Mouse (Mus musculus): ENCODE results near the gene Col16a1.

The Col16a1 gene

DNA sequence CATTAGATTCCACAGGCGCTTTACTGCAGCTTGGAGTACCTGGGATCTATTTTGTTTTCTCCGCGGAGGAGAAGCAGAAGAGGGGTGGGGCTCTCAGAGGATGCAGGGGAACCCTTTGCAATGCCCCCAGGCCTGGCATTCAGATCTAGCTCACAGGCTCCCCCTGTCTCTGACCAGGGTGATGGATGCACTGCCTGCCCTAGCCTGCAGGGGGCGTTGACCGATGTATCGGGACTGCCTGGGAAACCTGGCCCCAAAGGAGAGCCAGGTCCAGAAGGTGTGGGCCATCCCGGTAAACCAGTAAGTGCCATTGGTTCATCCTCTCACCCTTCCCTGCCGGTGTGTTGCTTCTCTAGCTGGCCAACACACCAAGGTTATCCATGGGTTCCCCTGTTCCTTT, 19.2 kb downstream of the Col16a1 start:
- POLR2A ChIA-PET: interaction anchor here in 2 of 4 experiments (0.6 to 1.2 kb wide), 4 partner anchors 12 to 500 kb away, joined by 3 to 4 read pairs (median 4); partner anchors contain the start of gene Pef1 (in 1 of the 2)
- CTCF ChIA-PET: interaction anchor here (0.6 to 3.8 kb wide), 64 partner anchors 8 to 487 kb away, joined by 3 to 30 read pairs (median 4); partner anchors contain the start of genes Col16a1 (in 2 of the 4), Pef1 (in 2 of the 4), Tinagl1 (in 2 of the 4) and Adgrb2 (in 1 of the 4)

DNA sequence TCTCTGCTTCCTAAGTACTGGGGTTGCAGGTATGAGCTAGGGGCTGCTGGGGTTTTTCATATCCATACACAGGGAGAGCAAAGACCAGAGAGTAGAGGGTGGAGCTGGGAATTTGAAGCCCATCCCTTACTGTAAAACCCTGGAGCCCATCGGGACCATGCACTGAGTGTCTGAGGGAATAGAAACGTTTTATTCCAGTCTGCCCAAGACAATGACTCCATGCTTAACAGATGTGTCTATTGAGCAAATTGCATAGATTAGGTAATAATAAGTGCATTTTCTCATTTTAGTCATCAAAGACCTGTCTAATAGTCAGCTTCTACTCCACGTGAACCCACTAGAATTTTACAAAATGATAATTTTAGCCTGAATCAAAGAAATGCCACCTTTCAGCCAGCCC, 22.9 kb downstream of the Col16a1 start:
- ChIA-PET CTCF (interaction anchor here in 3 of 4 experiments (0.5 to 1.3 kb wide), 6 partner anchors 17 to 476 kb away, joined by 3 to 4 read pairs (median 3); no protein-coding TSS in a partner anchor), POLR2A (interaction anchor here in 1 of 4 experiments (0.6 kb wide), 1 partner anchor 926 kb away, joined by 3 read pairs; no protein-coding TSS in a partner anchor)

DNA sequence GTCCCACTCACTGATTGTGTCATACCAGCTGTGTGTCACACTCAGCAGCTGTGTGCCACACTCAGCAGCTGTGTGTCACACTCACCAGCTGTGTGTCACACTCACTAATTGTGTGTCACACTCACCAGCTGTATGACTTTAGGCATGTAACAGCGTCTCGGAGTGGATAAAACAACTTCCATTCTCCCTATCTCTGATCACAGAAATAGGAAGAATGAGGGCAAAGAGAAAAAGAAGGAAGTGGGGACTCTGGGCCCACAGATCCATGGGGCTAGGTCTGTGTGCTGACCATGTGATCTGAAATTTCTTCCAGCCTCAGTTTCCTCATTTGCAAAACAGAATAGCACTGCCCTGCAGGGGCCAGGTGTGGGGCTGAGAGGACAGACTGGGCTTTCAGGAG, 24.1 kb downstream of the Col16a1 start:
- CTCF ChIA-PET: interaction anchor here in 1 of 4 experiments (0.7 kb wide), 1 partner anchor 36 kb away, joined by 3 read pairs; no protein-coding TSS in a partner anchor
- POLR2A ChIA-PET: no interaction called here

DNA sequence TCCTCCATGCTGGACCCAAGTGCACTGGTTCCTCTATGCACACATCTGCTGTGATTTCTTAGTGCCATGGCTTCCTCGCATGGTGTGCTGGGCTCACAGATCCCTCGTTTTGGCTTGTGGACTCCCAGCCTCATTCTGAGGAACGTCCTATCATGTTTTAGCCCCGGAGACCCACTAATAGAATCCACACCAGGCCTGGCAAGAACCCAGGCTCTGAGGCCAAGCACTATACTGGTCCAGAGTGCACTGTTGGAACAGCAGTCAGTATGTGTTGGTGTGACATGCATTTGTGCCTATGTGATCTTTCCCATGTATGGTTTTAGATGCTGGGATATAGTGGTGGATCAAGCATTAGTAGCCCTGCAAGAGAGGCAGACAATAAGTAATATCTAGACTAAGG, 25.7 kb downstream of the Col16a1 start:
- CTCF ChIA-PET: interaction anchor here in 1 of 4 experiments (1.7 kb wide), 1 partner anchor 14 kb away, joined by 5 read pairs; no protein-coding TSS in a partner anchor
- POLR2A ChIA-PET: no interaction called here

DNA sequence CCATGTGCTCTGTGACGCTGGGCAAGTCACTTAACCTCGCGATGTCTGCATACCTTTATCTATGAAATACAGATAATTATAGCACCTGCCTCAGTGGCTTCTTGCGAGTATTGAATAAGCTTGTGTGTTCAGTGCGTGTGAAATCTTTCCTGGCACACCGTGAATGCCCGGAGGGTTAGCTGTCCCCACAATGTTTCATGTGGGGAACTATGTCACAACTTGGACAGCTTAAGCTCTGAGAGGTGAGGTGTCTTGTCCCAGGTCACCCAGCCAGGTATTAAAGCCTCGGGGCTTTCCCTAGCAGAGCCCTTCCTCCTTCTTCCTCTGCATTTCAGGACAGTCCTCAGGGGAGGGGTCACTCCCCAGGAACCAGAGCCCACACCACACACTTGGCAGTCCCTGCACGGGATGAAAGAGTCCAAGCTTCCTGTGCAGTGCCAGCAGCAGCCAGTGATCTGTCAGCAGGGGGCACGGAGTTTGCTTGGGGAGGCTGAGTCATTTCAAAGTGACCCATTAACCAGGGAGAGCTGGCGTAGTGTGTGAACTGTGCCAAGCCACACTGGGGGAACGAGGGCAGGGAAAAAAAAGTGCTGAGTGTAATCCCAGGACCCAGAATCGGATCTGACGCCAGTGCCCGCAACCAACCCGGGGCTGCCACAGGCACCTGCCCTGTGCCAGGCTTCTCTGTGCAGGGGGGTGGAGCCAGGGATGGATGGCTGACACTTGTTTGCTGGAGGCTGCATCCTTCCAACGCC, 27.3 kb downstream of the Col16a1 start:
- ChIA-PET CTCF (interaction anchor here in 1 of 4 experiments (0.8 to 1.7 kb wide), 2 partner anchors 8 to 12 kb away, joined by 3 to 5 read pairs; no protein-coding TSS in a partner anchor), POLR2A (no interaction called here)

DNA sequence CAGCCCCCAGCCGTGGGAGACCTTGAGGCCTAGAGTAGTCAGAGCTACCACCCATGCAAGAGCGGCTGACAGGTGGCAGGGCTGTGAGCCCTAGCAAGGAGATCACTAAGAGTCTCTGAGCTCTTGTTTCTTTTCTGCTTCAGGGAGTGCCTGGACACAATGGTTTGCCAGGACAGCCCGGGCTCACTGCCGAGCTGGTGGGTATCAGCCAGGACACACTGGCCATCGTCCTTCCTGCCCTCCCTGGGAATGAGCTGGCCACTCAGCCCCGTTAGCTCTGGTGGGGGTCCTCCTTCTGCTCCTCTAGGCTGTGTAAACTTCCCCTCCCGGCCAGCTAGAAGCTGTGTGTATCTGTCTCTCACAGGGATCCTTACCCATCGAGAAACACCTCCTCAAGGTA, 29.2 kb downstream of the Col16a1 start:
- ChIA-PET CTCF (interaction anchor here (0.5 to 3.1 kb wide), 11 partner anchors 9 to 293 kb away, joined by 3 to 20 read pairs (median 4); no protein-coding TSS in a partner anchor), POLR2A (interaction anchor here (0.5 to 1.1 kb wide), 6 partner anchors 26 to 560 kb away, joined by 3 to 4 read pairs (median 4); partner anchors contain the start of gene Pef1 (in 1 of the 4))

DNA sequence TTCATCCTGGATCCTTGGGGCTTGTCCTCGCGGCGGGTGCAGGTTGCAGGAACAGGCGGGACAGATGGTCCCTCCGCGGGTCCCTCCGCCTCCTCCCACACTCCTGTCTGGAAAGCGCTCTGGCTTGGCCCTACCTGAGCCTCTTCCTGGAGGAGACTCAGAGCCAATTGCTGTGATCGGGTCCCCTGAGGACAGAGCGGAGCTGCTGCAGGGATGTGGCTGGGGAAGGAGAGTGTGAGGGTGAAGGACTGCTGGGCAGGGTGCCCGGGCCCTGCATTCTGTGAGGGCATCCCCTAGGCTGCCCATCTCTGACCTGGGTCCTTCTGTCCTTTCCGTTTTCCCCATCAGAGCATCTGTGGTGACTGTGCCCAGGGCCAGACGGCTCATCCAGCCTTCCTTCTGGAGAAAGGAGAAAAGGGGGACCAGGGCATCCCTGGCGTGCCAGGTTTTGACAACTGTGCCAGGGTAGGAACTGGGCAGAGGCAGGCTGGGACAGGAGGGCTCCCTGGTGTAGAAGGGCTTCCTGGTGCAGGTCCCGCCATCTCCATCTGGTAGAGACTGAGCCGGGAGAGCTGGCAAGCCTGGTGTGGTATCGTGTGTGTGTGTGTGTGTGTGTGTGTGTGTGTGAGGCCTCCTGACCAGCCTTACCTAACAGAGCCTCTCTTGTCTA, 31.3 kb downstream of the Col16a1 start:
- CTCF ChIA-PET: interaction anchor here in 3 of 4 experiments (0.6 to 3.1 kb wide), 7 partner anchors 9 to 283 kb away, joined by 3 to 15 read pairs (median 4); no protein-coding TSS in a partner anchor
- POLR2A ChIA-PET: interaction anchor here in 3 of 4 experiments (0.5 to 1.6 kb wide), 5 partner anchors 8 to 47 kb away, joined by 3 to 4 read pairs (median 3); partner anchors contain the start of gene Pef1 (in 1 of the 3)

DNA sequence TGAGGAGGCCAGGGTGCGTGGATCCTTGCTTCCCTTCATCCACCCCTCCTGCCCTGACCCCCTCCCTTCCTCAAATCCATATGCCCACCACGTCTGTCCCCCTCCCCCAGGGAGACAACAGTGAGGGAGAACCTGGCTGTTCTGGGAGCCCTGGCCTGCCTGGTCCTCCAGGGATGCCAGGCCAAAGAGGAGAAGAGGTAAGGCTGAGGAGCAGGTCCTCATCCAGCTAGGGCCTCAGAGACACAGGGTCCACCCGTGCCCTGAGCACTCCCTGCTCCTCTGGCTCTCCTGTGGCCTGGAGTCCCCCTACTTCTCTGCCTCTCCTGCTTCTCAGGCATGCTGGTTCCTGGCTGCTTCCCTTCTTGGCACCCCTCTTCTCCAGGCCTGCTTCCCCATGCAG, 31.9 kb downstream of the Col16a1 start:
- ChIA-PET CTCF (interaction anchor here in 3 of 4 experiments (0.6 to 1.8 kb wide), 3 partner anchors 96 to 284 kb away, joined by 3 to 5 read pairs (median 5); no protein-coding TSS in a partner anchor), POLR2A (interaction anchor here in 1 of 4 experiments (0.6 kb wide), 2 partner anchors 47 to 62 kb away, joined by 3 to 4 read pairs; no protein-coding TSS in a partner anchor)

DNA sequence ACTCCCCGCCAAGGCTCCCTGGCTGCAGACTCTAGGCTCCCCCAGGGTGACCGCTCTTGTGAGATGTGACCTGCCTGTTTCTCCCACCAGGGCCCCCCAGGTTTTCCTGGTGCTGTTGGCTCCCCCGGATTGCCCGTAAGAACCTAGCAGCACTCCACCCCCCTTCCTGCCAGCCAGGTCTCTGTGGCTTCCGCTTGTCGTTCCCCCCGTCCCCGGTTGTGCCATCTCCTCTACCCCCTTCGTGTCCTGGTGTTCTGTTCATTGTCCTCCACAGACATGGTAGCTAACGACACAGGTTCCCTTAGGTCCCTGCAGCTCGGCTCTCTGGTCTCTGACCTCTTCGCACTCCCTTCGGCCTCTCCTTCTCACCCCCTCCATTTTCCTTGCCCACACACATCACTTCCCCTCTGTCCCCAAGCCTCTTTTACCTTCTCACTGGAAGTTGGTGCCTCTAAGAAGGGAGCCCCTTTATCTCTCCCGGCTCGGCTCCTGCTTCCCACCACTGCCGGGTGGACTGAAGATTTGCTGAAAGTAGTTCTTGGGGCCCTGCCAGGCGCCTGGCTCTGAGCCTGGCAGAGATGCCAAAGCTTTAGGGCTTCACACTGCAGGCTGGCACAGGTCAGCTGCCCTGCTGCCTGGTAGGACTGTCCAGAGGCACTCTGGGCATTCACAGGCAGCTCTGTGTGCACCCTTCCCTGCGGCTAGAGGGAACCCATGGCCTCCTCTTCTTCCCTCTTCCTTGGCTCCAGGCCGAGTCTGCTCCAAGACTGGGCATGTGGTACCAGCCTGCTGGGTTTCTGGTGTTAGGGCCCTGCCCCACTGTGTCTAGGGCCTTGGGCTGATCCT, 33.9 kb downstream of the Col16a1 start:
- CTCF ChIA-PET: no interaction called here
- POLR2A ChIA-PET: interaction anchor here in 1 of 4 experiments (0.6 kb wide), 1 partner anchor 13 kb away, joined by 5 read pairs; no protein-coding TSS in a partner anchor

DNA sequence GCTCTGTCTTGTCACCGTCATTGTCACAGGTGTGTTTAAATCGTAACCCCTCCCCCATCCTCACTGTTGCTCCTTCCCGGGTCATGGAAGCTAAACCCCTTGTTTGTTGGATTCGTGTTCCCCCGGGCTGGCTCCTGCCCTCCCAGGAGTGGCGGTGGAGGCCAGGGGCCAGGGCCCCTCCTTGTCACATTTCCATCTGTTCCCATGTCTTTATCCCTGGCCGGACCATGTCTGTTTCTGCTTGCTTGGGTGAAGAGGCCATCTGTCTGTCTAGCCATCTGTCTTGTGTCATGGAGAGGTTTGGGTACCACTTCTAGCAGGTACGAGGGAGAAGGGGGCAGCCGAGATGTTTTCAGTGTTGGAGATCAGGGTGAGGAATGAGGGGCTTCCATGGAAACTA, 34.6 kb downstream of the Col16a1 start:
- ChIA-PET POLR2A (interaction anchor here in 1 of 4 experiments (0.6 kb wide), 1 partner anchor 13 kb away, joined by 5 read pairs; no protein-coding TSS in a partner anchor), CTCF (no interaction called here)

DNA sequence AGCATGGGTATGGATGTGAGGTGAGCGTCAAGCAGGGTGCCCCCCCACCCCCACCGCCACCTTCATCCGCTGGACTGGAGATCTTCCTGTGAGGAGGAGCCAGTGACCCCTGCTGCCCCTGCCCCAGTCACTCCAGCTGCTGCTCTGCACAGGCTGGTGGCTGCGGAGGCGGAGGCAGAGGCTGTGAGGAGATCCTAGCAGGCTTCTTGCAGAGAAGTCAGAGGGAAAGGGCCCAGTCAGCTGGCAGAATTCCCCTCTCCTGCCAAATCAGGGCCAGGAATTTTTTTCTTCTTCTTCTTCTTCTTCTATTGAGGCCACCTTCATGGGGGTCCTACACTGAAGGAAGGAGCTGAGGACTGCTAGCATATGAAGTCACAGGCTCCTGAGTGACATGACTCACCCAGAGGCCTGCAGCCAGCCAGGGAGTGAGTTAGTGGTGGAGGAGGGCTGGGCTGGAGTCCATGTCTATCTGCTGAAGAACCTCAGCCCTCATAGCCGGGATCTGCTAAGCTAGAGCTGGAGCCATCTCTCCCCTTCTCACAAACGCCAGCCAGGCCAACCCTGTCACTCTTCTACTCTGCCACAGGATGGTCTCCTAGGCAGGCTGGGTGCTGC, 36.8 kb downstream of the Col16a1 start:
- ChIA-PET POLR2A (interaction anchor here in 2 of 4 experiments (0.6 to 0.8 kb wide), 2 partner anchors 16 to 103 kb away, joined by 3 to 4 read pairs; no protein-coding TSS in a partner anchor), CTCF (interaction anchor here in 3 of 4 experiments (0.6 to 4.0 kb wide), 6 partner anchors 18 to 156 kb away, joined by 3 to 43 read pairs (median 4); no protein-coding TSS in a partner anchor)

DNA sequence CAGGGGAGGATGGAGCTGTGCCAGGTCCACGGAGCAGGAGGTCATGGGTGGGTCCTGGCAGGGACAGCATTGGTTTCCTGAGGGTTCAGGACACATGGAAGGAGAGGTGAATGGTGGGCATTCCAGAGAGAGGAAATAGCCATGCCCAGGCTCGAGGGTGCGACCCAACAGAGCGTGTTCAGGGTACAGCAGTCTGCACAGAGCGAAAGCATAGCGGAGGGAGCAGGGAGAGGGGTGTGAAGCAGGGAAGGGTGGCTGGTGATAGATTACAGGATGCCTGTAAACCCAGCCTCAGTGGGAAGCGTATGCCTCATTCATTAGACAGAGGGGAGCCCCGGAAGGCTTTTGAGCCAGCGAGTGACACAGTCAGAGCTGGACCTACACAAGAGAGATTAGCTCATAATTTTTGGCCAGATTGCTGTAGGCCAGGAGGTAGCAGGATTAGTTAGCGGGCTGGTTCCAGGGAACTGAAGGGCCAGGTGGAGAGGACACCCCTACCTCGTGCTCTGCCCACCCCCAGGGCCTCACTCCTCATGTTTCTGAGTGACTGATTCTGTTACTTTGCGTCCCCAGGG, 37.7 kb downstream of the Col16a1 start:
- POLR2A ChIA-PET: no interaction called here
- CTCF ChIA-PET: interaction anchor here (0.6 to 4.0 kb wide), 7 partner anchors 19 to 155 kb away, joined by 3 to 43 read pairs (median 4); no protein-coding TSS in a partner anchor

DNA sequence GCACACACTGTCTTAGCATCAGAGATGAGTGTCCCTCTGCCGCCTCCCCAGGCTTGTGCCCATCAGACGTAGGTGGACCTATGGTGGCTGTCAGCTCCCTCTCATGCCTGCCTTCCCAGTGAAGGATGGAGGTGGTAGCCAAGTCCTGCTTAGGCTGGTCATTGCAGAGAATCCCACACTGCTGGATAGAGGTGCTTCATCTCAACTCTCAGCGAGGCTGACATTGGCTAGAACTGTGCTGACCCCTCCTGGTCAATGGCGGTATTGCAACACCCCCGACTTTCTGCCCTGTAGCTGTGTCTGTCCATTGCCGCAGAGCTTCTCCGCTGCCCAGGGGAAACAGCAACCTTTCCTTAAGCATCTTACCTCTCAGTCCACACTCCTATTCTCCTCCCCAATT, 39.7 kb downstream of the Col16a1 start:
- POLR2A ChIA-PET: interaction anchor here (0.6 to 2.3 kb wide), 10 partner anchors 9 to 579 kb away, joined by 3 to 18 read pairs (median 4); partner anchors contain the start of gene Pef1 (in 3 of the 4)
- CTCF ChIA-PET: interaction anchor here (0.5 to 4.7 kb wide), 76 partner anchors 9 to 626 kb away, joined by 3 to 62 read pairs (median 4); partner anchors contain the start of genes Pef1 (in 3 of the 4), Bsdc1 (in 1 of the 4) and Kpna6 (in 1 of the 4)

DNA sequence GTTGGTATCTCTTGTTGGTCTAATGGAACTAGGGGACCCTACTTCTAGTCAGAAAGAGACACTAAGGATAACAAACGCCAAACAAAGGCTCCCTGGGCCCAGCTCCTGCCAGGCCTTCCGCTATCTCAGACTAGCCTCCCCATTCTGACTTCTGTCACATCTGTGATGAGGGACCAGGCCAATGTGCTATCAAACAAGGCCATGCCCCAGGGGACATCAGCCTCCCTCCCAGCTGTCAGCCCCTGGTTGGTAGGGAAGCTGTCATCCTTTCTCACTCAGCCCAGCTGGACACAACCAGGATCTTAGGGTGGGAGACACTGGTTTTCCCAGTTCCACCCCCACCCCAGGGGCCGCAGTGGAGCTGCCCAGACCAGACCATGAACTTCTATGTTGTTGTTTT, 47.5 kb downstream of the Col16a1 start:
- POLR2A ChIA-PET: no interaction called here
- CTCF ChIA-PET: interaction anchor here in 3 of 4 experiments (0.6 to 1.7 kb wide), 3 partner anchors 29 to 223 kb away, joined by 3 to 5 read pairs (median 4); no protein-coding TSS in a partner anchor

DNA sequence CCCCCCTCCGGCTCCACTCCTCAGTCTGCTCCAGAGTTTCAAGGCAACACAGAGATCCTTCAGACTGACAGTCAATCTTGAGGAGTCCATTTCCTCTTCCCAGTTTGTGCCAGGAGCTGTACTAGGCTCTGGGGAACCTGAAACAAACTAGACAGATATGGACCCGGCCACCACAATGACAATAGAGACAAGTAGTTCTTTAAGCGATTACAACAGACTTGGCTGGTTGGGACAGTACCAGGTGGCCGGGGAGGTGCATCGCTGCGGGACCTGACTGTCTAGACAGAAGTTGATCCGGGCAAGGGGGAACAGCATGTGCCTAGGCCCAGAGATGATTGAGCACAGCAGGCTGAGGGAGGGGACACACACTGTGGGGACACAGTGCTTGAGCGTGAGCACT, 53.5 kb downstream of the Col16a1 start:
- POLR2A ChIA-PET: interaction anchor here (0.5 to 5.8 kb wide), 28 partner anchors 9 to 460 kb away, joined by 3 to 55 read pairs (median 5); partner anchors contain the start of genes Fabp3 (in 1 of the 4), Gm10570 (in 1 of the 4), Tinagl1 (in 1 of the 4) and Txlna (in 1 of the 4)
- CTCF ChIA-PET: interaction anchor here in 3 of 4 experiments (0.5 to 2.5 kb wide), 11 partner anchors 8 to 660 kb away, joined by 3 to 10 read pairs (median 4); partner anchors contain the start of gene Zbtb8b (in 1 of the 3)

DNA sequence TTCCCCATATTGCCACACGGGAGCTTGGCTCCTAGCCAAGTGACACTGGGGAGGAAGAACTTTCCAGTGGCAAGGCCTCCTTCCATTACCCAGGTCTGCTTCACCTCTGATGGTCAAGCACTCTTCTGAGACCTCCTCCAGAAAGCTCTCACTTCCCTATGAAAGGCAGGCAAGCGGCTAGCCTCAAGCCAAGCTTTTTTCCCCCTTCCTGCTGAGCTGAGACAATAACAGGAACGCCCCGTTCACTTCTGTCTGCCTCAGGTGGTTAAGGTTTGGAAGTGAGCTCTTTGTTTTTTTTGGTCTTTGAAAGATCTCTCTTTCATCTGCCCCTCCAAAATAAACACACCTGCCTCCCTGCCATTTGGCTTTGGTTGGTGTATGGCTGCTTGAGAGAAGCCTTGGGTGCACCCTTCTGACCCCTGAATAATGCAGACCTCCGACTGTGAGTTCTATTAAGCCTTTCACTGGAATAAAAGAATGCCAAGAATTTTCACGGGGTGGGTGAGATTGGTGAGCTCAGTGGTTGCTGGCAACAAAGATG, 54.5 kb downstream of the Col16a1 start, which contains the start of gene Pef1:
Pef1 (plus strand) TSS at position 448 of the 541 bp plus-strand sequence.
- ChIA-PET CTCF (interaction anchor here (0.6 to 2.6 kb wide), 33 partner anchors 9 to 661 kb away, joined by 3 to 15 read pairs (median 4); partner anchors contain the start of genes Kpna6 (in 1 of the 4), Tinagl1 (in 1 of the 4), Tmem39b (in 1 of the 4) and Zbtb8b (in 1 of the 4)), POLR2A (interaction anchor here (0.6 to 5.8 kb wide), 153 partner anchors 9 to 1110 kb away, joined by 3 to 55 read pairs (median 4); partner anchors contain the start of genes Fabp3 (in 3 of the 4), Gm10570 (in 3 of the 4), Tinagl1 (in 3 of the 4) and Khdrbs1 (in 2 of the 4))

Measured in embryonic stem cell, embryonic (primary cell).